Mouse (Mus musculus): ENCODE data around the gene Ctcfl. TPM values are rescaled to one million over a fixed set of nuclear protein-coding genes. Genes with fewer than 3 reads are reported as not detected.

Ctcfl gene
- polyA plus RNA-seq, 1 experiment: not detected

DNA sequence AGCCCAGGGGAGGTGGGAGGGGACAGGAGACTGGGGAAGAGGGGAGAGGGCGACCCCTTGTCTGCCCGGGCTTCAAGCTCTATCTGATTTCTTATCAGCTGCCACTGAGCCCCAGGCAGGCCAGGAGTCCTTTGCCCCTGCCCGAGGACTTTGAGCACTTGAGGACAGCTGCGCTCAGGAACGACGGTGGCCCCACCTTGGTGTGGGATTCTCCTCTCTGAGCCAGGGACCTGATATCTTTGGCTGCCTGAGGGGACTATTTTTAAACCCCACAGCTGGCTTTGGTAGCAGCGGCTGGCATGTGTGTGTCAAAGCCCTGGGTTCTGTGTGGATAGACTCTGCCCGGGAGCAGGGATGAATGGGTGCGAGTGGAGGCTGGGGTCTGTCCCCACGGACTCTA lies 61.7 kb downstream of the Ctcfl start:
- no peak overlapping the region for H3K4me3 ChIP-seq (ENCODE audit: low read depth, low read length)
- H3K27me3 ChIP-seq (ENCODE audit: control insufficient read depth, insufficient read depth, low read length, poor library complexity, severe bottlenecking): no peaks in the 10 kb centered on the region
- no peak for TF ChIP-seq POLR2A (IDR thresholded peaks at IDR 0.05; ENCODE audit: insufficient read depth, low read length)
- TF ChIP-seq EP300 (IDR thresholded peaks at IDR 0.05; ENCODE audit: insufficient read depth, low read depth, low read length): no peak
- no peak for TF ChIP-seq CTCF (IDR thresholded peaks at IDR 0.05; ENCODE audit: low read depth, low read length)
- H3K36me3 ChIP-seq (ENCODE audit: control insufficient read depth, insufficient read depth, low read length, poor library complexity, severe bottlenecking): no peaks in the 10 kb centered on the region
- peaks cover 5% of the 10 kb centered on the region for H3K4me1 ChIP-seq (ENCODE audit: control insufficient read depth, insufficient read depth, low read length)
- no peaks in the 10 kb centered on the region for H3K9me3 ChIP-seq (replicated peaks; ENCODE audit: control insufficient read depth, insufficient read depth, low read length, poor library complexity, severe bottlenecking)
- H3K9ac ChIP-seq (ENCODE audit: low read depth, poor library complexity, severe bottlenecking): no peak overlapping the region
- no peak overlapping the region for H3K27ac ChIP-seq (ENCODE audit: insufficient read depth, low read length)

DNA sequence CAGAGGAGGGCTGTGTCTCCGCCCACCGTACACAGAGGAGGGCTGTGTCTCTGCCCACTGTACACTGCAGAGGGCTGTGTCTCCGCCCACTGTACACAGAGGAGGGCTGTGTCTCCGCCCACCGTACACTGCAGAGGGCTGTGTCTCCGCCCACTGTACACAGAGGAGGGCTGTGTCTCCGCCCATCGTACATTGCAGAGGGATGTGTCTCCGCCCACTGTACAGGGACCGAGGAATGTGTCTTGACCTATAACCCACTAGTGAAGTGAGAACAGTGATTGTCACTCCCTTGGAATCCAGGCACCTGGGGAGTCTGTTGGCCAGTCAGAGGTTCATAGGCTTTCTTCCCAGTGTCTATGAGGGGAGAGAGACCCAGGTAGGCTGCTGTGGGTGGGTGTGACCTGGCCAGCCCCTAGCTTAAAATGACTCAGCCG lies 62.4 kb downstream of the Ctcfl start:
- Histone ChIP-seq H3K9ac (ENCODE audit: low read depth, poor library complexity, severe bottlenecking) (no peak overlapping the region), H3K9me3 (replicated peaks; ENCODE audit: control insufficient read depth, insufficient read depth, low read length, poor library complexity, severe bottlenecking) (no peaks in the 10 kb centered on the region), H3K4me1 (ENCODE audit: control insufficient read depth, insufficient read depth, low read length) (peaks cover 5% of the 10 kb centered on the region), H3K27ac (ENCODE audit: insufficient read depth, low read length) (no peak overlapping the region), H3K36me3 (ENCODE audit: control insufficient read depth, insufficient read depth, low read length, poor library complexity, severe bottlenecking) (no peaks in the 10 kb centered on the region), H3K27me3 (ENCODE audit: control insufficient read depth, insufficient read depth, low read length, poor library complexity, severe bottlenecking) (no peaks in the 10 kb centered on the region), H3K4me3 (ENCODE audit: low read depth, low read length) (no peak overlapping the region)
- TF ChIP-seq EP300 (IDR thresholded peaks at IDR 0.05; ENCODE audit: insufficient read depth, low read depth, low read length): no peak
- TF ChIP-seq CTCF (IDR thresholded peaks at IDR 0.05; ENCODE audit: low read depth, low read length): no peak
- TF ChIP-seq POLR2A (IDR thresholded peaks at IDR 0.05; ENCODE audit: insufficient read depth, low read length): no peak

DNA sequence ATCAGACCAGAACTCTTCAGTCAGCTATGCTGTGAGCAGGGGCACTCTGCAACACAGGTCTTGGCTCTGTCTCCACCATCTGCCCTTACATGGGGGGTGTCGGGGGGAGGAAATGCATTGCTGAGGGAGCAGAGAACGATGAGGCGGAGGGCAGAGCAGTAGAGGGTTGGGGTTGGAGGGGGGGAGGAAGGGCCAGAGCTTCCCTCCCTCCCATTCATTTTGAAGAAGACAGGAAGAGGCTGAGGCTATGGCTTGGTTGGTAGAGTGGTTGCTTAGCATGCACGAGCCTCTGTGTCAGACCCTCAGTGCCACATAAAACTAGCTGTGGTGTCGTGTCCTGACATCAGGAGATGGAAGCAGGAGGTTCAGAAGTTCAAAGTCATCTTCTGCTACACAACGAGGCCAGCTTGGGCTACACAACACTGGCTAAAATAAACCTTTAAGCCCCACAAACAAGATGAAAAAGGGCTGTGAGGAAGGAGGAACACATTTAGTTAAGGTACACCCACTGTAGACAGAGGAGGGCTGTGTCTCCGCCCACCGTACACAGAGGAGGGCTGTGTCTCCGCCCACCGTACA lies 62.9 kb downstream of the Ctcfl start:
- no peak overlapping the region for H3K4me3 ChIP-seq (ENCODE audit: low read depth, low read length)
- no peak for TF ChIP-seq EP300 (IDR thresholded peaks at IDR 0.05; ENCODE audit: insufficient read depth, low read depth, low read length)
- no peak for TF ChIP-seq POLR2A (IDR thresholded peaks at IDR 0.05; ENCODE audit: insufficient read depth, low read length)
- TF ChIP-seq CTCF (IDR thresholded peaks at IDR 0.05; ENCODE audit: low read depth, low read length): no peak
- peaks cover 5% of the 10 kb centered on the region for H3K4me1 ChIP-seq (ENCODE audit: control insufficient read depth, insufficient read depth, low read length)
- H3K9me3 ChIP-seq (replicated peaks; ENCODE audit: control insufficient read depth, insufficient read depth, low read length, poor library complexity, severe bottlenecking): no peaks in the 10 kb centered on the region
- H3K36me3 ChIP-seq (ENCODE audit: control insufficient read depth, insufficient read depth, low read length, poor library complexity, severe bottlenecking): no peaks in the 10 kb centered on the region
- H3K9ac ChIP-seq (ENCODE audit: low read depth, poor library complexity, severe bottlenecking): no peak overlapping the region
- no peak overlapping the region for H3K27ac ChIP-seq (ENCODE audit: insufficient read depth, low read length)
- H3K27me3 ChIP-seq (ENCODE audit: control insufficient read depth, insufficient read depth, low read length, poor library complexity, severe bottlenecking): no peaks in the 10 kb centered on the region

DNA sequence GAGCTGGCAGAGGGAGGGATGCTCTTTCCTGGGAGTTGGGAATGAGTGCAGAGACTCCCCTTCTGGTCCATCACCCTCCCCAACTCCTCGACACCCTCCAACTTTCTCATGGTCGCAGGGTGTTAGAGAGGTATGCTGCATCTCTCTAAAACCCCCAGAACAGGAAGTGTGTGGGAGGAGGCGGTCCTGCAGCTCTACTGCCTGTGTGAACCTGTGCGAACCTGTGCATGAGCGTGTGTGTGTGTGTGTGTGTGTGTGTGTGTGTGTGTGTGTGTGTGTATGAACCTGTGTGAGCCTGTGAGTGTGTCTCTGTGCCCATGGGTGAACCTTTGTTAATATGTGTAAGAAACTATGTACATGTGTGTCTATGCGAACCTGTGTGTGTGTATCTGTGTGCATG lies 65.5 kb downstream of the Ctcfl start:
- TF ChIP-seq EP300 (IDR thresholded peaks at IDR 0.05; ENCODE audit: insufficient read depth, low read depth, low read length) (no peak), POLR2A (IDR thresholded peaks at IDR 0.05; ENCODE audit: insufficient read depth, low read length) (no peak), CTCF (IDR thresholded peaks at IDR 0.05; ENCODE audit: low read depth, low read length) (no peak)
- H3K4me1 ChIP-seq (ENCODE audit: control insufficient read depth, insufficient read depth, low read length): peaks cover 7% of the 10 kb centered on the region

DNA sequence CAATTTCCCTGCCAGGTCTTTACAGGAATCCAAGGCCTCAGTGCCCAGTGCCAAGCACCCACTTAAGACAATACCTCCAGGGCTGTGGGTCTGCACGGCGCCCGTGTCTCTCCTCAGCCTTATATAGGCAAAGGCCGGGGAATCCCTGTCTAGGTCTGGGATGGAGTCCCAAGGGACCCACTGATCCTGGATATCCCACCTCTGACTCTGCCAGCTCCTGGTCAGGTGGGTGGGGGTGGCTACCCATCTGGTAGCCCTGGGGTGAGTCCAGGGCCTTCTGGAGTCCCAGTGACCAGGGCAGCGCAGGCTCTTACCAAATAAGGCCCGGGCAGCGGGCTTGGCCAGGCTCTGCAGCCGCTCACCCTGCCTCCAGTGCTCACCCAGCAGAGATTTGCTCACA lies 66.4 kb downstream of the Ctcfl start:
- H3K27ac ChIP-seq (ENCODE audit: insufficient read depth, low read length): no peak overlapping the region
- H3K4me1 ChIP-seq (ENCODE audit: control insufficient read depth, insufficient read depth, low read length): peaks cover 4% of the 10 kb centered on the region
- H3K4me3 ChIP-seq (ENCODE audit: low read depth, low read length): no peak overlapping the region
- H3K9me3 ChIP-seq (replicated peaks; ENCODE audit: control insufficient read depth, insufficient read depth, low read length, poor library complexity, severe bottlenecking): no peaks in the 10 kb centered on the region
- H3K36me3 ChIP-seq (ENCODE audit: control insufficient read depth, insufficient read depth, low read length, poor library complexity, severe bottlenecking): no peaks in the 10 kb centered on the region
- no peak for TF ChIP-seq CTCF (IDR thresholded peaks at IDR 0.05; ENCODE audit: low read depth, low read length)
- TF ChIP-seq POLR2A (IDR thresholded peaks at IDR 0.05; ENCODE audit: insufficient read depth, low read length): no peak
- TF ChIP-seq EP300 (IDR thresholded peaks at IDR 0.05; ENCODE audit: insufficient read depth, low read depth, low read length): no peak
- H3K27me3 ChIP-seq (ENCODE audit: control insufficient read depth, insufficient read depth, low read length, poor library complexity, severe bottlenecking): no peaks in the 10 kb centered on the region
- H3K9ac ChIP-seq (ENCODE audit: low read depth, poor library complexity, severe bottlenecking): no peak overlapping the region

More for the DNA sequence above, 65.5 kb downstream of the Ctcfl start:
- Histone ChIP-seq H3K4me3 (ENCODE audit: low read depth, low read length) (no peak overlapping the region), H3K9me3 (replicated peaks; ENCODE audit: control insufficient read depth, insufficient read depth, low read length, poor library complexity, severe bottlenecking) (no peaks in the 10 kb centered on the region), H3K36me3 (ENCODE audit: control insufficient read depth, insufficient read depth, low read length, poor library complexity, severe bottlenecking) (no peaks in the 10 kb centered on the region), H3K9ac (ENCODE audit: low read depth, poor library complexity, severe bottlenecking) (no peak overlapping the region), H3K27me3 (ENCODE audit: control insufficient read depth, insufficient read depth, low read length, poor library complexity, severe bottlenecking) (no peaks in the 10 kb centered on the region), H3K27ac (ENCODE audit: insufficient read depth, low read length) (no peak overlapping the region)

DNA sequence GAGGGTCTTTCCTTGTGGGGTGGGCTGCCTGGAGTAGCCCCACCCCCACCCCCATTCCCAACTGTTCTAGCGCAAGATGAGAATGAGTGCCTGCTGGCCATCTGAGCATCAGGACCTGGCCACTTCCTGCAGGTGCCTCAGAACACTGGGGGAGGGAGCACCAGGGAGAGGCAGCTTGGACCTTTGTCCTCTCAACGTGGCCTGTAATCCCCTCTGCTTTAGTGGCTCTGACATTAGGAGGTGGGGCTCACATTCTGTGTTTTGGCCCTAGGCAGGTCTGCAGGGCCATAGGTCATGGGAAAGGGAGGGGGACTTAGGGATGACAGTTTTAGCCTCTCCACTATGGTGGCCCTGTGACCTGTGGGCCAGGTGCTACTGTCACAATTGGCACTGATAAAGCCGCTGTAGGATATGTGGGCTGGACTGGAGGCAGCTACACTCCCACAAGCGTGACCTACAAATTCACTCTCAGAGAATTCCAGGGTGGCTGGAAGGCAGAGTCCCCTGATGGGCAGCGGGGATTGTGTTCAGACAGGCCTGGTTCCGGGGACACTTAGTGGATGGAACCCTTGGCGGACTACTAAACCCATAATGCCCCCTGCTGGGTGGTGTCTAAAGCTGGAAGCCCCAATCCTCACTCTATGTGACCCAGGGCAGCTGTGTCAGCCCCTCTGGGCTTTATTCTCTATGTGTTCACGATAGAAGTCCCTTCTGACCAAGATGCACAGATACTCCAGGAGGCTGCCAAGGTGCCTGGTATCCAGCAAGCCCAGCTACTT lies 68.5 kb downstream of the Ctcfl start:
- TF ChIP-seq POLR2A (IDR thresholded peaks at IDR 0.05; ENCODE audit: insufficient read depth, low read length) (no peak), CTCF (IDR thresholded peaks at IDR 0.05; ENCODE audit: low read depth, low read length) (no peak)
- H3K4me1 ChIP-seq (ENCODE audit: control insufficient read depth, insufficient read depth, low read length): peaks cover 4% of the 10 kb centered on the region
- no peaks in the 10 kb centered on the region for H3K9me3 ChIP-seq (replicated peaks; ENCODE audit: control insufficient read depth, insufficient read depth, low read length, poor library complexity, severe bottlenecking)
- no peaks in the 10 kb centered on the region for H3K27me3 ChIP-seq (ENCODE audit: control insufficient read depth, insufficient read depth, low read length, poor library complexity, severe bottlenecking)
- no peak overlapping the region for H3K4me3 ChIP-seq (ENCODE audit: low read depth, low read length)
- H3K9ac ChIP-seq (ENCODE audit: low read depth, poor library complexity, severe bottlenecking): no peak overlapping the region
- H3K27ac ChIP-seq (ENCODE audit: insufficient read depth, low read length): no peak overlapping the region
- no peaks in the 10 kb centered on the region for H3K36me3 ChIP-seq (ENCODE audit: control insufficient read depth, insufficient read depth, low read length, poor library complexity, severe bottlenecking)

All from ES-Bruce4 (cell line).